Mouse (Mus musculus) heart, postnatal 14 days (tissue): Measurements from ENCODE around the gene Ppp2ca. TPM values are rescaled to one million over a fixed set of nuclear protein-coding genes. Genes with fewer than 3 reads are reported as not detected.

Experiments
- DNase-seq, 2 experiments: peaks; one replicate each; pipeline ENCODE4 v3.0.0; 2021 to 2022
- intact Hi-C: fragments of 180-260 bp; cut with DNase I; formaldehyde crosslinking; loops from one replicate; pipeline ENCODE4 v1.15.1; 2025
- long read RNA-seq, 2 experiments: library from polyadenylated mRNA; stranded (forward); transcript quantifications; one replicate each; pipeline ENCODE4 v2.0.0; 2021
- total RNA-seq, 2 experiments: library from RNA; stranded (reverse); gene quantifications; 2 replicates each; pipeline ENCODE4 v1.2.3; 2021

The Ppp2ca gene
- 10 to 100 TPM; 55.4 to 60.4 TPM for total RNA-seq
- long read RNA-seq, experiment 1, full-length matches to known transcripts = 560 of 584 reads
- long read RNA-seq, experiment 1, partial matches to known transcripts = 23 of 584 reads
- long read RNA-seq, experiment 1, other reads (novel, unspliced or antisense) = 1 of 584 reads
- long read RNA-seq, experiment 2, full-length matches to known transcripts = 406 of 416 reads
- long read RNA-seq, experiment 2, partial matches to known transcripts = 5 of 416 reads
- long read RNA-seq, experiment 2, other reads (novel, unspliced or antisense) = 5 of 416 reads

DNA sequence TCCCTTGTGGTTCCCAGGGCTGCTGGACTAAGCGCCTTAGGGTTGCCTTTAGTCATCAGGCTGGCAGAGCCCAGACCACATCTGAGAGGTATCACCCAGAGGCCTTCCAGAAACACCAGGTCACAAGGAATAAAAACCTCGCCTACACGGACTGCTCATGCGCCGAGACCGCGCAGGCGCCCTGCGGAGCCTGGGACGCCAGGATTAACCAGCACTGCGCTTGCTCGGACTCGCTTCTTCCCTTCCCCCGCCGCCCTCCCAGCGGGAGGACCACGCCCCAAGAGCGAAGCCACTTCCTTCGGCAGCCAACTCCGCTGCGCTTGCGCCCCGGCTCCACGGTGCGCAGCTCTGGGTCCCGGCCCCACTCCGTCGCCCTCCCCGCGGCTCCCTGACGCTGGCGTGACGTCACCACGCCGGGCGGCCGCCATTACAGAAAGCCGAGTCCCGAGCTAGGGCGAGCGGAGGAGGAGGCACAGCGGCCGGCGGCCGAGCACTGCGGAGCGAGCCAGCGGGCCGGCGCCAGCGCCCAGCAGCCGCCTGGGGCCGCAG lies at the start of gene Ppp2ca:
Ppp2ca (plus strand) TSS at position 284 of the 549 bp plus-strand sequence.
- peak; percentile 98 for DNase-seq
- intact Hi-C loops = loop anchor here (5.0 kb wide), 1 partner anchor 96 kb away; the partner anchor contains the start of genes Cdkl3 and Ube2b

DNA sequence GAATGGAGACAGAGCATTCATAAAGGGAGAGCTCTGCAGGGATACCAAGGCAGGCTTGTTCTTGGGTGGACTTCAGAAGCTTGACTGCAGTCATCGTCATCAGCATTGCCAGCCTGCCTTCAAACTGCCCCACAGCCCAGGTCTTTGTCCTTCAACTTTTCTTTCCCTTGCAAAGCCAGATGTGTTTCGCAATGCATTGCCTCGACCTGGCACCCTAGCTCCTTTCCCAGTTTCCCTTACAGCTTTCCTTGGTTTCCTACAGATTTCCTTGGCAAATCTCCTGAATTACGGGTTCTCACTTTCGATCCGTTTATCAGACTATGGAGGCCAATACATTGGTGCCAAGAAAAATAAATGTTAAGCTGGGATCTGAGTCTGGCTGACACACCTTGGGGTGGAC lies 45.1 kb upstream of the Ppp2ca start:
- DNase-seq = no peak
- intact Hi-C loops = no loop called here

DNA sequence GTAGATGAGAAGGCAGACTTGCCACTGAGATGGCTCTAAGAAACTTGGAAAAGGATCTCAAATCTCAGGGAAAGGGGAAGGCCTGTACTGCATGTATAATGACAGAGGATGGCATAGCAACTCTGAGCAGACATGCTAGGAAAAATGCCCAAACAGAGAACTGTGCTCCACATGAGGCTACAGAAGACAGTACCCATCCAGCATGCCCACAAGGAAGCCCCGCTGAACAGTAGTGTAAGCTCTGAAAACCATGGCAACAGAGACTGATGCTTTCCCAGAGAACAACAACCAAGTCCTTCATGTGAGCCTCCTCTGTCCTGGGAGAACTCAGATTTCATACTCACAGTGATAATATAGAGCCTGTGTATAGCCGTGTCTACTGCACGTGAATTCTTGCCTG lies 43.8 kb upstream of the Ppp2ca start:
- intact Hi-C loops = loop anchor here (5.0 kb wide), 1 partner anchor 73 kb away; no protein-coding TSS in a partner anchor
- DNase-seq = no peak

DNA sequence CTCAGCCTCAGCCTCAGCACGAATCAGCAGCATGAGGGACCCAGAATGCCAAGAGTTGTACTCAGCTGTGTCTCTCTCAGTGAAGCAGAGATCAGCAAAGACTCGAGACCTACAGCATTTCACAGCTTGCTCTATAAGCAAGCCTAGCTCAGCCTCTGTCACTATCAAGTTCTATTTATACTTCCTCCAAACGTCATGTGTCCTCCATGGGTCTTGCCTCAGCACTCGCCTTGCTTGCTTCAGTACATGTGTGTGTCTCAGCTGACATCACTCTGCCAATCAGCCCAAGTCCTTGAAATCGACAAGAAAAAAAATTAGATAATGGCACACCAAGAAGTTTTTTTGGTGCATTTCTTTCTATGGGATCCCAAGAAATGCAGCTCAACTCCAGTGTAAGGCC lies 42.3 kb upstream of the Ppp2ca start:
- intact Hi-C loops = loop anchor here (5.0 kb wide), 1 partner anchor 71 kb away; no protein-coding TSS in a partner anchor

DNA sequence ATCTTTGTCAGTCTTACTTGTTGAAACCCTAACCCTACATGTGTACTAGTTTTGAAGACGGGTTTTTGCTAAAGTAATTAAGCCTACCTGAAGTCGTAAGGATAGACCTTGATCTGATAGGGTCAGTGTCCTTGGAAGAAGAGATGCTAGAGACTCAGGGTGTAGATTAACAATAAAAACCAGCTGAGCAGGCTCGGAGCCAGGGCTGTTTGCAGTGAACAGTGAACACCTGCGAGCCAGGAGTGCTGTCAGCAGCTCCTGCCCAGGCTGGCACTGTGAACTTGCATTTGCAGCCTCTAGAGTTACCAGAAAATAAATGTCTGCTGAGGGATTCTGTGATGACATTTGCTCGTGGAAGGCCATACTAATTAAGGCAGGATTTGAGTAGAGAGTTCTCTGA lies 39.5 kb upstream of the Ppp2ca start:
- intact Hi-C loops = loop anchor here (5.0 kb wide), 1 partner anchor 68 kb away; no protein-coding TSS in a partner anchor
- no peak for DNase-seq

More for the DNA sequence above, 42.3 kb upstream of the Ppp2ca start:
- DNase-seq = no peak

DNA sequence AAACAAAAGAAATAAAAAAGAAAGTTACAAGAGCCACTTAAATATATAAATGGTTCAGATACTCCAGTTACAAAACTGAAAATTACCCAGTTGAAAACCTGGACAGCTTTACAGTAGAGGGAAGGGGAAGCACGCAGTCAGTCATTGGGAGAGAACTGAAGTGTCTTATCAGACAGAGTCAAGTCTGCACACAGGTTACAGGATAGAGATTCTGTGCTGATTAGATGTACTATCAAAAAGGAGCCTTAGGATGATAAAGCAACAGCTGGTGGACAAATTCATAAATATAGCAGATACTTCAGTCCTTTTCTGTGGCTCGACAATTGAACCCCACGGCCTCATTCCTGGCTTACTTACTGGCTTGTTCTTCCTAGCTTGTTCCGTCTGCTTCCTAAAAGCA lies 38.2 kb upstream of the Ppp2ca start:
- intact Hi-C loops = no loop called here
- DNase-seq = no peak

DNA sequence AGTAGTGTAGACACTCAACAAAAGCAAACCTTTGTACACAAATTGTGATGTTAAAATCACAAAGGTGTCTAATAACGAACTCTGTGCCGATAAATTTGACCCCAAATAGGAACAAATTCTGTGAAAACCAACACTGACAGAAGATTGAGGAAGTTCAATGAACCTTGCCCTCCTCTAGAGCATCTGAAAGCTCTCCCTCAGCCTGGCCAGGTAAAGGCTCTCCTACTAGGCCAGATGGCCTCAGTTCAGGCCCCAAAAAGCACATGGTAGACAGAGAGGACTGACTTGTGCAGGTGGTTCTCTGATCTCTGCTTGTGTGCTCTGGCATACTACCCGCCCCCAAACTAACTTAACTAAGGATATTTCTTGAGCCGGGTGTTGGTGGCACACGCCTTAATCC lies 36.1 kb upstream of the Ppp2ca start:
- intact Hi-C loops = no loop called here
- no peak for DNase-seq

DNA sequence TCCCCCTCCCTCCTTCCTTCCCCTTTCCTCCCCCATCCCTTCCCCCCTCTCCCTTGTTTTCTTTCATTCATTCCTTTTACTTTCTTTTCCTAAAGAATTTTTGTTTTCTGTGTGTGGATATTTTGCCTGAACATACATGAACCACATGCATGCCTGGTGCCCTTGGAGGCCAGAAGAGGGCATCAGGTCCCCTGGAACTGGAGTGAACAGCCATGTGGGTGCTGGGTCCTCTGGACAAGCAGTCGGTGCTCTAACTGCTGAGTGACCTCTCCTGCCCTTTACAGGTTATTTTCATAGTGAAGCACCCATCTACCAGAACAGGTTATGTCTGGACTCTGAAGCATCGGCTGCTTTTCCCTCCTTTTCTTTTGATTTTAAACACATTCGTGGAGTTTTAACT lies 34.1 kb upstream of the Ppp2ca start:
- intact Hi-C loops = no loop called here
- DNase-seq = no peak

DNA sequence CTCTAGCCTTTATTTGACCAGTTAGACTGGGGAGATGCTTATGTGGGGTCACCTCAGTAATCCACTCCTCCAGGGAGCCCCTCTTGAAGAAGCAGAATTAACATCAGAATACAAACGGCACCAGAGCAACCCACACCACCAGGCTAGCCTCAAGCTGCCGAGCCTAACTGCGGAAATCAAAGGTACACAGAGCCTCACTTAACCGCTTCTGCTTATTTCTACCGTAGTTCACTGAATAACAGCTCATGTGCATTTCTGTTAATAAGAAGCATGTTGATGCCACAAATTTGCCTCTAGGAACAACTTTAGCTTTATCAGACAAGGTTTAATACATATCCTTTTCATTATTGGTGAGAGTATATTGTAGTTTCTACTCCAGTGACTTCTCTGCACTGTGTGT lies 32.6 kb upstream of the Ppp2ca start:
- intact Hi-C loops = no loop called here
- no peak for DNase-seq

DNA sequence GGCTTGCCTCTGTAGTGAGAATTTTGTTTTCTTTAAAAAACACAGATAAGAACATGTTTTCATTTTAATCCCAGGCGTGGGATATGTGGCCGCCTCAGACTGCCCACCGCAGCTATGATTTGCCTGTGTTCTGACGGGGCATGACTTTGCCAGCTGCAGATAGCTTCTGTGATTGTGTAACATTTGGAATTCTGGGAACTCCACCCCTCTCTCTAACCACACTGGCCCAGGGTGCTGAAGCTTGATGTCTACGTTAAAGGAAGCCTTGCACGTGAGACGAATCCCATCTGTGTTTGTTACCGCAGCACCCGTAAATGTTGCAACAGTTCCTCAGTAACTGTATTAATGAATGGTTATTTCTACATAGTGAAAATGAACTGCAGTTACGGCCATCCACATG lies 26.7 kb upstream of the Ppp2ca start:
- DNase-seq = no peak
- intact Hi-C loops = no loop called here

DNA sequence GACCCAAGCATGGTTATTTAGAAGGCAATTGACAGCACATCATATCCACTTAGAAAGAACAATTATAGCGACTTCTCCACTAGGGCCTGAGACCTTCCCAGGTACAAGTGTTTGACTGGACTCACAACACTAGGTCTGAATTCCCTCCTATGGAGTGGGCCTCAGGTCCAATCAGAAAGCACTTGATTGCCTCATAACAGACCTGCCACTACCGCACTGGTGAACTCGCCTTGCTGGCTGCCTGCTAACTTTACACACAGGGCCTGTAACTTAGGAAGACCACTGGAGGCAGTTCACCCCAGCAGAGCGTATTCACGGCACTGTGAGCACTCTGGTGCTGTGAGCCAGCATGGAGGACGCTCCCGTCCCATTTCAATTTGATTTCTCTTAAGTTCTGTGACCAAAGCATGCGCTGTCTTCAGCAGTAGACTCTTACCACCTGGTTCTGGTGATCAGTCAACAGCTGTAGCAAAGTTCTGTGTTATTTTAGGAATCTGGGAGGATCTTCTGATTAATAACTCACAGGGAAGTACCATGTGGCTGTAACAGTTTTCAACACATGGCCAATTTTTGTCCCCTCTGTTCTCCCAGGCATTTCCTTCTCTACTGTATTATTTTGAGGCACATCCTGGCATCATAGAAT lies 24.8 kb upstream of the Ppp2ca start:
- intact Hi-C loops = no loop called here
- no peak for DNase-seq

DNA sequence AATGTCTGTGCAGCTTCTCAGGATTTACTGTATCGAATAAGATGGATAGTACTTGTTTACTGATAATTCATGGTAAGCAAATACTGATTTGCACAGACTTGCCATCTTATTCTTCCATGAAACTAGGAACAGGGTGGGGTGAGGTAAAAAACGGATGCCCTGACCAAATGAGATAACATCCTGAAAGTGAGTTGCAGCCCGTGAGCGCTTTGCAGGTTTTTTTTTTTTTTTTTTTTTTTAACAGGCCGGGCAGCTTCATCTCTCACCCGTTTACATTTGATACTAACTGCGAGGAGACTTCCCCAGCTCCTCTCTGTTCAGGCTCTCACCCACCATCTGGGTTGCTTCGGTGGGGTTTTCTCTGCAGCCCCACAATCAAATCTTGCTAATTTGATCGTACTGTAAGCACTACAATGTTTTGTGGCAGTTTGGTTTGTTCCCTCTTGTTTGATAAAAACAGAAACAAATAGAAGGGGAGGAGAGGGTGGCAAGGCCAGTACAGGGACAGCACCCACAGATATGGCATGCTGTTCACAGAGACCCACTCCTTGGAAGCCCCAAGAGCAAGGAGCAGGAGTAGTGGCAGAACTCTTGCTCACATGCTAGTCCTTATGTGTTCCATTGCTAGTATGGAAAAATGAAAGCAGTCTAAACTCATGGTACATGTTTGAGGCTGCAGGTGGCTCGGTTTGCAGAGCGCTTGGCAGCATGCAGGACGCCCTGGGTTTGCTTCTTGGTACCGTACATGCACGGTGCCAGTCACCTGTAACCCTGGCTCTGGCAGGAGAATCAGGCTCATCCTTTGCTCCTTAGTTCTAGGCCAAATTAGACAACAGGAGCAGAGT lies 23.6 kb upstream of the Ppp2ca start:
- intact Hi-C loops = no loop called here
- DNase-seq = no peak

DNA sequence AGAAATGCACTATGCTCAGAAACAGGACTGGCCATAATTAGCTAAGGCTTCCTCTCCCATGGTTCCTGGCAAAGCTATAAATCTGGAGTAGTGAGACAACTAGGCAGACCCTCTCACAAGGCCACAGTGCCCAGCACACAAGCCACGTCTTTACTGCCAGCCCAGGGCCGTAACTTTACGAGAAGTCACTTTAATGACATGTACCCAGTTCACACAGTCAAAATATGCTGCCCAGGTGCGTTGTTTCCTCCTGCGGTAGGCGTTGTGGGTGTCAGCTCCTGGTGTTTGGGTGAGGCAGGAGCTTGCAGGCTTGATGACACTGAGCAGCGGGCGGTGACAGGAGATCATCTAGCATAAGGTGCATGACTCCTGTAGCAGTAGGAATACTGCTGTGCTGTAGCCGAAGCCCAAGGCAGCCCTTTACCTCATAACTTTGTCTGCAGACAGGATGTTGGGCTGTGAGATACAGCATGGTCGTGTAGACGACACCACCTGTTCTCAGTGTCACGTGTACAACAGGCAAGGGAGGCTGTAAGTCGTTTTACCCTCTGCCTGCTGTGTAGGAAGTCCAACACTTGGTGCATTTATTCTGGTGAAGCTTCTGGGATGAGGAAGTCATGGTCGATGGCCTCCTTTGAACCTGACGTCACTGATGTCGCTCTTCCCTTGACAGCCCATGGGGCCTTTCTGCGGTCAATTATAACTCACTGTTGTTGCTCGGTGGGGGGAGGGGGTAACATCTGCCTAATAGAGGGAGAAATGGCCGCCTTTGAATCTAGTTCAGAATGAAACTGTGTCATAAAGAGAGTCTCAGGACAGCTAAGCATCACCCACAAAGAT lies 22.5 kb upstream of the Ppp2ca start:
- no peak for DNase-seq
- intact Hi-C loops = no loop called here

DNA sequence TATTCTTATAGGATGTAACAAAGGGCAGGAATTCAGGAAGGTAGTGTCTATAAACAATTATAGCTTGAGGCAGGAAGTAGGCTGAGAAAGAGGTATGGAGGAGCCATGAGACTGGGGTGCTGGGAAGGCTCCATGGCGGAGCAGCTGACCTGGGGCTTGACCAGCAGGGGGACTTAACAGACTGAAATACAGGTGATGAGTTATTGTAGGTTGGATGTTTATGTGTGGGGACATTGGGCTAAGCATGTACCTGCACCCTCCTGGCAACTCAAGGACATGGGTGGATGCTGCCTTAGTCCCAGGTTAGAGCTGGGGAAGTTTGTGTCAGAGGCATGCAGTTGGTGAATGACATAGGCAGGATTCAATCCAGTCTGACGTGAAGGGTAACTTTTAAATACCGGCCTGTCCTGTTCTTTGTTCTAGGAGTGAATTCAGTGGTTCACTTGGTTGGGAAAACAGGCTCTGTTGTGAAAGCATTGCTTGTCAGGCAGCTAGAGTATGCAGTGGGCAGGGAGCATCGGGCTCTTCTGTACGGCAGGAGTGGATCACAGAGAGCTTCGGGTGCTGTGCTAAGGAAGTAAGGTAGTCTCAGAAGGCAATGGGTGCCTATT lies 21.6 kb upstream of the Ppp2ca start:
- no peak for DNase-seq
- intact Hi-C loops = no loop called here

DNA sequence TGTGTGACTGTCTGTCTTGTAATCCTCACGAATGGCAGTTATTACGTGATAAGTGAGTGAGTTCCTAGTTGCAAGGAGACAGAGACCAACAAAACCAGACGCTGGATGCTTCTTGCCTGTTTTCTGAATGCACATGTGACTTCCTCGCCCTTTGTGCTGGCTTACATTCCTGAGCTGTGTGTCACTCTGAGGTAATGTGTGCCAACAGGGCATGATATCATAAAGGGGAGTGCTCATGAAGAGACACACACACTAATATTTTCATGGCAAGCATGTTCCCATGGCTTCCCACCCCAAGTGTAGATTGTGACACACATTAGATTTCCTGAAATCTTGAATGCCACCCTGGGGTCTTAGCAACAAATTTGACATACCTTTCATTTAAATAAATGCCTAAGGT lies 20.5 kb upstream of the Ppp2ca start:
- intact Hi-C loops = no loop called here
- peak in 1 of 2 experiments; percentile 35 for DNase-seq

DNA sequence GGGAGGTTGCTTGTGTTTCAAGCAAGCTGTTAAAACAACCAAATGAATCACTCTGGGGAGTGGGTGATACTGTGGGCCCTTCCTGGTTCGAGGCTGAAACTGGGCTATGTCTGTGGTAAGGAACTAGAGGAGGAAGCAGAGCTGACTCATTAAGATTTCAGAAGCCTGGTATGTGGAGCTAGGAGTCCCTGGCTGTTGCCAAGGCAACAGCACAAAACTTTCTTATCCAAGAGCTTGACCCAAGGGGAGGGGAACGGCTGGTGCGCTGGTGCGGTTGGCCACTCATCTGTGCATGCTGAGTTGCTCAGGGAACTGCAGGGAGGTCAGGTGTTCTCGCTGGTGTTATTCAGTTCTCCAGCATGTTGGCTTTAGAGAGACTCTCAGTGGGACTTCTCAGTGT lies 18.5 kb upstream of the Ppp2ca start:
- intact Hi-C loops = no loop called here
- DNase-seq = no peak

DNA sequence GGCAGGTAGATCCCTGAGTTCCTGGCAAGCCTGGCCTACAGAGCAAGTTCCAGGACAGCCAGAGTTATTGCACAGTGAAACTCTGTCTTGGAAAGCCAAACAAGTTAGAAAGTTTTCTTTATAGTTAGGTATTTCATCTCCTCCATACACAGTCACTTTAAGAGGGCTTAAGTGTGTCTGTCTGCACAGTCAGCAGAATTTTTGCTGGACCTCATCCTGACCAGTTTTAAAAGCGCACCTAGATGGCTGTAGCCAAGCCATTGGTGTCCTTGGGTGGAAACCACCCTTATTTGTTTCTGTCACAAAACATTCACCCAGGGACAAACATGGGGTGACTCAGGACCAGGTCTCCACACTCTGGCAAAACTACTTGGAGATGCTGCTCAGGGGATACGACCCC lies 17.8 kb upstream of the Ppp2ca start:
- intact Hi-C loops = no loop called here
- no peak for DNase-seq

DNA sequence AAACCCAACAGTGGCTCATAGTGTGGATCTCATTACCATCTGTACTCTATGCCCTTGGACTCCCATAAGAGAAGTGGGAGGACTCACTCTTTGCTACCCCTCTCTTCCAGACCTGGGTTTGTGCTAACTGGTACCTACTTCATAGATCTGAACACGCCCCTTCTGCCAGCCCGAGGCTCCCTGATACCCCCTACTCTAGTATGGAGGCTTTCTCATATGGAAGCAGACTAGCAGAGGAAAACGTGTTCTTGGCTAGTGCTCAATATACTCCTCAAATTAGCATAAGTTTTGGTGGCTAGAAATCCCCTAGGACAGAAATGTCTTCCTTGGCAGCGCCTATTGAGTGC lies 12.7 kb upstream of the Ppp2ca start:
- DNase-seq = no peak
- intact Hi-C loops = no loop called here

DNA sequence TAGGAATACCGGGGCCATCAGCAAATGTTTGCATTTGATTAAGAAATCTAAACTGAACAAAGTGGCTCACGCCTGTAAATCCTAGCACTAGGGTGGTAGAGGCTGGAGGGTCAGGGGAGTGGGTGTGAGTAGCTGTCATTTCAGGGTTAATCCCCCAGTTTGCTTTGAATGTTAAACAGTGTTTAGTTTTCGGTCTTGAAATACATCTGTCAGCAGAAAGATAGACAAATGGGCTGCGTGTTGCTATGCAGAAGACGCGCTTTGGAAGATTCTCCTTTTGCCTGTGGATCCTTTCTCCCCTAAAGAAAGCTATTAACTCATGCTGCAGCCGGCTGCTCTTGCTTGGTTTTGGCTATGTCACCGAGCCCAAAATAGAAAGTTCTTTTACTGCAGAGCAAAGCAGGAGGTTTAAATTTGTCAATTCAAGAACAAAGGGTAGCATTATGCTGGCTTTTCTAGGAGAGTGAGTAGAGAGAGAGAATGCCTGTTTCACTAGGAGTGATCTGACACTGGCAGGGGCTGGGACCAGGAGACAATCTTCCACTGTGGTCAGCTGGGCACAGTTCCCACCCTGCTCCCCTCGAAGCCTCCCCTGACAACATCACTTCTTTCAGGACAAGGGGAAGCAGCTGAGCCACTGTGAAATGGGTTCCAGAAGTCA lies 12.1 kb upstream of the Ppp2ca start:
- intact Hi-C loops = no loop called here

More for the DNA sequence above, 12.1 kb upstream of the Ppp2ca start:
- no peak for DNase-seq
